Mouse (Mus musculus): Measurements from ENCODE around the gene AF067063. TPM values are rescaled to one million over a fixed set of nuclear protein-coding genes. Genes with fewer than 3 reads are reported as not detected.

Gene AF067063
- polyA plus RNA-seq, 1 experiment from 2014 or later, result 0.38 TPM

GRCm38 (mm10) chr13:119792791-119793404, 37.1 kb downstream of the AF067063 start:
- no peak for ATAC-seq (ENCODE audit: low read depth)
- no peaks in the 10 kb centered on the region for H3K9me3 ChIP-seq
- peaks cover 11% of the 10 kb centered on the region for H3K36me3 ChIP-seq
- peaks cover 21% of the 10 kb centered on the region for H3K4me1 ChIP-seq (replicated peaks)
- H3K4me3 ChIP-seq, result no peak overlapping the region
- H3K27ac ChIP-seq (replicated peaks), result no peak overlapping the region
- no peak overlapping the region for H3K9ac ChIP-seq
- no peak overlapping the region for H3K4me2 ChIP-seq
- H3K27me3 ChIP-seq, result no peaks in the 10 kb centered on the region
- 87% methylated on average over 5 of the region's 5 CpGs for WGBS

GRCm38 (mm10) chr13:119791580-119792135, 38.4 kb downstream of the AF067063 start:
- Histone ChIP-seq H3K9me3 (no peaks in the 10 kb centered on the region), H3K27me3 (no peaks in the 10 kb centered on the region), H3K4me2 (peak overlapping the region; percentile 81), H3K27ac (replicated peaks) (peak overlapping the region; percentile 98), H3K4me3 (peak overlapping the region; percentile 88), H3K36me3 (peaks cover 21% of the 10 kb centered on the region), H3K4me1 (replicated peaks) (peaks cover 28% of the 10 kb centered on the region), H3K9ac (peak overlapping the region; percentile 94)
- 4% methylated on average over 18 of the region's 18 CpGs for WGBS
- ATAC-seq (ENCODE audit: low read depth), result no peak

GRCm38 (mm10) chr13:119790761-119791579, 39.0 kb downstream of the AF067063 start, which contains the start of gene Zfp131:
Gene Zfp131, minus strand, starts transcription at chr13:119790889.
- peaks cover 25% of the 10 kb centered on the region for H3K36me3 ChIP-seq
- H3K4me2 ChIP-seq, result peak within 1 kb of the TSS; percentile 81
- peak within 1 kb of the TSS; percentile 88 for H3K4me3 ChIP-seq
- H3K9ac ChIP-seq, result peak within 1 kb of the TSS; percentile 94
- ATAC-seq (ENCODE audit: low read depth), result peak; percentile 98
- H3K9me3 ChIP-seq, result no peaks in the 10 kb centered on the region
- H3K27ac ChIP-seq (replicated peaks), result peak within 1 kb of the TSS; percentile 98
- no peaks in the 10 kb centered on the region for H3K27me3 ChIP-seq
- H3K4me1 ChIP-seq (replicated peaks), result peaks cover 30% of the 10 kb centered on the region
- 1% methylated on average over 76 of the region's 86 CpGs for WGBS

- Histone ChIP-seq H3K9me3 (no peaks in the 10 kb centered on the region), H3K9ac (peak overlapping the region; percentile 94), H3K4me1 (replicated peaks) (peaks cover 30% of the 10 kb centered on the region), H3K4me2 (peak overlapping the region; percentile 70), H3K27ac (replicated peaks) (peak overlapping the region; percentile 98), H3K27me3 (no peaks in the 10 kb centered on the region), H3K4me3 (peak overlapping the region; percentile 88), H3K36me3 (peaks cover 33% of the 10 kb centered on the region)
- 1% methylated on average over 42 of the region's 66 CpGs for WGBS
- peak; percentile 74 for ATAC-seq (ENCODE audit: low read depth)
Measured at GRCm38 (mm10) chr13:119789851-119790717, 39.9 kb downstream of the AF067063 start.

GRCm38 (mm10) chr13:119783581-119783980, 46.4 kb downstream of the AF067063 start:
- peaks cover 11% of the 10 kb centered on the region for H3K4me1 ChIP-seq (replicated peaks)
- H3K36me3 ChIP-seq, result peaks cover 84% of the 10 kb centered on the region
- WGBS, result 89% methylated on average over 4 of the region's 4 CpGs
- ATAC-seq (ENCODE audit: low read depth), result no peak
- H3K27me3 ChIP-seq, result no peaks in the 10 kb centered on the region
- H3K4me2 ChIP-seq, result no peak overlapping the region
- H3K4me3 ChIP-seq, result no peak overlapping the region
- no peaks in the 10 kb centered on the region for H3K9me3 ChIP-seq
- H3K9ac ChIP-seq, result no peak overlapping the region
- no peak overlapping the region for H3K27ac ChIP-seq (replicated peaks)

Other genes starting within 250 kb of the AF067063 start
- 0.25 and 0.43 TPM in 2 replicates for gene Ccl28, start 206.4 kb downstream of the AF067063 start, polyA plus RNA-seq (2015; fragmentation: Nextera tagmentation; extraction: Ambion mirVana)
- gene Hmgcs1, start 139.8 kb downstream of the AF067063 start, polyA plus RNA-seq (2015; fragmentation: Nextera tagmentation; extraction: Ambion mirVana), result 381 and 414 TPM in 2 replicates
- gene Nim1k, start 74.3 kb downstream of the AF067063 start, polyA plus RNA-seq (2015; fragmentation: Nextera tagmentation; extraction: Ambion mirVana), result 3.6 and 3.8 TPM in 2 replicates
- 36.6 and 37.2 TPM in 2 replicates for gene Zfp131, start 39.3 kb downstream of the AF067063 start, polyA plus RNA-seq (2015; fragmentation: Nextera tagmentation; extraction: Ambion mirVana)
- gene D13Ertd608e, start 5.8 kb upstream of the AF067063 start, polyA plus RNA-seq (2015; fragmentation: Nextera tagmentation; extraction: Ambion mirVana), result not detected in 2 replicates
- not detected in 2 replicates for gene Tcstv1, start 64.6 kb upstream of the AF067063 start, polyA plus RNA-seq (2015; fragmentation: Nextera tagmentation; extraction: Ambion mirVana)
- gene Gm21761, start 99.1 kb upstream of the AF067063 start, polyA plus RNA-seq (2015; fragmentation: Nextera tagmentation; extraction: Ambion mirVana), result not detected in 2 replicates
- gene B020031M17Rik, start 120.6 kb upstream of the AF067063 start, polyA plus RNA-seq (2015; fragmentation: Nextera tagmentation; extraction: Ambion mirVana), result not detected in 2 replicates
- not detected in 2 replicates for gene Gm36079, start 196.8 kb upstream of the AF067063 start, polyA plus RNA-seq (2015; fragmentation: Nextera tagmentation; extraction: Ambion mirVana)
- 0.10 TPM in 1 of 2 replicates, not detected in the other for gene Gm21188, start 222.0 kb upstream of the AF067063 start, polyA plus RNA-seq (2015; fragmentation: Nextera tagmentation; extraction: Ambion mirVana)

Data from neural tube, embryonic 13.5 days (tissue).